Mouse (Mus musculus) neural tube, embryonic 12.5 days (tissue): ENCODE measurements around the gene Ppp1r17. TPM values are rescaled to one million over a fixed set of nuclear protein-coding genes. Genes with fewer than 3 reads are reported as not detected.

Source experiments
- ATAC-seq: fragments of 200-750 bp; cut with Nextera tagmentation; 2 replicates; pipeline ENCODE4 v1.8.0; 2017; ENCODE audit warnings: low read depth, mild to moderate bottlenecking, moderate TSS enrichment, moderate library complexity; ENCODE audit not compliant: low FRiP score
- H3K27ac ChIP-seq: fragments of 300-500 bp; sonication (generic); 2 replicates; pipeline ENCODE4 v1.5.1; 2016
- H3K27me3 ChIP-seq: fragments of 300-500 bp; sonication (generic); replicated peaks from 2 replicates; pipeline ENCODE4 v1.6.1; 2016; ENCODE audit warnings: mild to moderate bottlenecking
- H3K36me3 ChIP-seq: fragments of 300-500 bp; sonication (generic); 2 replicates; pipeline ENCODE4 v1.6.1; 2016; ENCODE audit warnings: mild to moderate bottlenecking
- H3K4me1 ChIP-seq: fragments of 300-500 bp; sonication (generic); 2 replicates; pipeline ENCODE4 v1.6.1; 2016
- H3K4me2 ChIP-seq: fragments of 300-500 bp; sonication (generic); replicated peaks from 2 replicates; pipeline ENCODE4 v1.6.1; 2016; ENCODE audit warnings: mild to moderate bottlenecking
- H3K4me3 ChIP-seq: fragments of 300-500 bp; sonication (generic); 2 replicates; pipeline ENCODE4 v1.5.1; 2016
- H3K9ac ChIP-seq: fragments of 300-500 bp; sonication (generic); 2 replicates; pipeline ENCODE4 v1.6.1; 2016; ENCODE audit warnings: mild to moderate bottlenecking
- H3K9me3 ChIP-seq: fragments of 300-500 bp; sonication (generic); 2 replicates; pipeline ENCODE4 v1.6.1; 2016; ENCODE audit warnings: mild to moderate bottlenecking
- WGBS: fragments of 180-500 bp; shearing (Covaris S2); methylation state at CpG from one replicate; pipeline ENCODE4 v1.1.7; 2016; 5-methylcytosine and 5-hydroxymethylcytosine counted together
- polyA plus RNA-seq: library from polyadenylated mRNA; unstranded; fragments of >200 nt; fragmentation: Nextera tagmentation; extraction: Ambion mirVana; gene quantifications from 2 replicates; pipeline ENCODE4 v1.2.1, GENCODE M21; 2016

The Ppp1r17 gene
- 57.7 and 83.8 TPM in 2 replicates for polyA plus RNA-seq

GRCm38 (mm10) chr6:56017291-56017994 lies at the start of gene Ppp1r17:
Gene Ppp1r17, plus strand, starts transcription at chr6:56017497.
- no peaks in the 10 kb centered on the region for H3K9me3 ChIP-seq
- 0 out of 2 replicates have a peak within 1 kb of the TSS, but pooled peaks have one; percentile 2 for H3K9ac ChIP-seq
- peaks cover 11% of the 10 kb centered on the region for H3K4me1 ChIP-seq
- 32% methylated on average over 16 of the region's 16 CpGs for WGBS
- ATAC-seq, result peak; percentile 86
- H3K27ac ChIP-seq, result no peak within 1 kb of the TSS
- peak within 1 kb of the TSS; percentile 39 for H3K4me2 ChIP-seq
- peak within 1 kb of the TSS; percentile 11; the same call in 1 of the 2 replicates for H3K4me3 ChIP-seq
- no peaks in the 10 kb centered on the region for H3K27me3 ChIP-seq
- no peaks in the 10 kb centered on the region for H3K36me3 ChIP-seq

DNA sequence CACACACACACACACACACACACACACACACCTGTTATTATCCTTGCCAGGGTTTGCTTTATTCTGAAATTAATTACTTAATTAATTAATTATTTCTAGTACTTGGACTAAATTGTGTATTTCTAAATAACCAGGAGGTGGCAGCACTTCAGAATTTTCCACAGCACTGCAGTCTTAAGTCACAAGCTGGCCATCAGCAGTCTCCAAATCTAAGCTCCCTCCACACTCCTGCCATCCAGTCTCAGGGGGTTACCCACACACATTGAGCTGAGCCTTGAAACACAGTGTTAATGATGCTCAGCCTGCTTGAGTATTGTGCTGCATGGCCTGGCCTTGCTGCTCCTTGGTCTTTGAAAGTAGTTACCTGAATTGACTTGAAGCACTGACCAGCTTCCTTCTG lies 44.3 kb upstream of the Ppp1r17 start:
- ATAC-seq, result no peak
- no peak overlapping the region for H3K4me2 ChIP-seq
- no peak overlapping the region for H3K27ac ChIP-seq

GRCm38 (mm10) chr6:55979766-55980165 lies 37.5 kb upstream of the Ppp1r17 start:
- H3K4me3 ChIP-seq, result no peak overlapping the region
- H3K9me3 ChIP-seq, result no peaks in the 10 kb centered on the region
- H3K27me3 ChIP-seq, result no peaks in the 10 kb centered on the region
- H3K4me1 ChIP-seq, result no peaks in the 10 kb centered on the region
- H3K4me2 ChIP-seq, result no peak overlapping the region
- ATAC-seq, result no peak
- H3K27ac ChIP-seq, result no peak overlapping the region
- no peaks in the 10 kb centered on the region for H3K36me3 ChIP-seq
- 84% methylated on average over 2 of the region's 2 CpGs for WGBS
- no peak overlapping the region for H3K9ac ChIP-seq

More for the DNA sequence above, 44.3 kb upstream of the Ppp1r17 start:
- Histone ChIP-seq H3K4me1 (no peaks in the 10 kb centered on the region), H3K9ac (no peak overlapping the region), H3K4me3 (no peak overlapping the region), H3K27me3 (no peaks in the 10 kb centered on the region), H3K9me3 (no peaks in the 10 kb centered on the region), H3K36me3 (no peaks in the 10 kb centered on the region)

GRCm38 (mm10) chr6:56008711-56009110 lies 8.6 kb upstream of the Ppp1r17 start:
- Histone ChIP-seq H3K27ac (no peak overlapping the region), H3K4me1 (no peaks in the 10 kb centered on the region), H3K4me3 (no peak overlapping the region), H3K9ac (no peak overlapping the region), H3K9me3 (no peaks in the 10 kb centered on the region), H3K36me3 (no peaks in the 10 kb centered on the region), H3K27me3 (no peaks in the 10 kb centered on the region), H3K4me2 (no peak overlapping the region)
- no peak for ATAC-seq
- 77% methylated on average over 4 of the region's 4 CpGs for WGBS

GRCm38 (mm10) chr6:56012384-56012783 lies 4.9 kb upstream of the Ppp1r17 start:
- Histone ChIP-seq H3K4me3 (no peak overlapping the region), H3K4me2 (no peak overlapping the region), H3K27me3 (no peaks in the 10 kb centered on the region), H3K27ac (no peak overlapping the region), H3K36me3 (no peaks in the 10 kb centered on the region), H3K9ac (no peak overlapping the region), H3K4me1 (peaks cover 7% of the 10 kb centered on the region), H3K9me3 (no peaks in the 10 kb centered on the region)
- WGBS, result 63% methylated on average over 5 of the region's 5 CpGs
- no peak for ATAC-seq

DNA sequence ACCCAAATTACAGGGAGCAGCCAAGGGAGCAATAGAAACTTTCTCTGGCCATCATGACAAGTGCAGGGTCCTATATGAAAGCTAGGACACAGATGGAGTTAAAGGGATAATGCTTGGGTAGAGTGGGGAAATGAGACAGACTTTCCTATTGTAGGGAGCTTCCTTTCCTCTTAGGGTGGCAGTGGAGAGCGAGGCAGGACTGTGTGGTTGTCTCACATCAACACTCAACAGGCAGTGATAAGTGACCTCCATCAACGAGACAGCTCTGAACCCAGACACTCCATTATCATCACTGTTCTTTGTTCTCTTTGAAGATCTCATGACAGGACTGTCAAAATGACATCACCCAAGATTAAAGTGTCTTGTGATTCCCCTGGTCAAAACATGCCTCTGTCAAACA lies 2.3 kb downstream of the Ppp1r17 start:
- Histone ChIP-seq H3K4me3 (no peak overlapping the region), H3K27me3 (no peaks in the 10 kb centered on the region), H3K4me1 (peaks cover 11% of the 10 kb centered on the region), H3K36me3 (no peaks in the 10 kb centered on the region), H3K9ac (no peak overlapping the region), H3K4me2 (no peak overlapping the region), H3K9me3 (no peaks in the 10 kb centered on the region), H3K27ac (no peak overlapping the region)
- 74% methylated on average over 2 of the region's 2 CpGs for WGBS
- no peak for ATAC-seq

DNA sequence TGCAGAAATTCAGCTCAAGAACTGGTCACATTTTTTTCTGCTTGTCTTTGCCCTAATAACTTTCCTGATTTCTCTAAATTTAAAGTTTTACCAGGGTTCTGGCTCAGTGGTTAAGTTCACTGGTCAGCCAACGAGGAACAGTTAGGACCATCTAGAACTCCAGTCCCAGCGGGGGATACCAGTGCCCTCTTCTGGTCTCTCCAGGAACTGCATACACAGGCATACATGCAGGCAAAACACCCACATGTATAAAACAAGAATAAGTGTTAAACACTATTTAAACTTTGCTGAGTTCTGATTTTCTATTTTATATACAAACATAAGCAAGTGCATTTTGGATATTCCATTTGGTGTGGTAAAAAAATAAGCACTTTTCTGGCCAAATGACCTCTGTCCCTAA lies 8.2 kb downstream of the Ppp1r17 start:
- no peak overlapping the region for H3K27ac ChIP-seq
- no peak overlapping the region for H3K4me2 ChIP-seq
- no peak overlapping the region for H3K9ac ChIP-seq
- H3K4me3 ChIP-seq, result no peak overlapping the region
- H3K9me3 ChIP-seq, result no peaks in the 10 kb centered on the region
- no peak for ATAC-seq
- H3K27me3 ChIP-seq, result no peaks in the 10 kb centered on the region
- 64% methylated on average over 2 of the region's 2 CpGs for WGBS
- no peaks in the 10 kb centered on the region; the same call in 1 of the 2 replicates for H3K4me1 ChIP-seq
- no peaks in the 10 kb centered on the region for H3K36me3 ChIP-seq

DNA sequence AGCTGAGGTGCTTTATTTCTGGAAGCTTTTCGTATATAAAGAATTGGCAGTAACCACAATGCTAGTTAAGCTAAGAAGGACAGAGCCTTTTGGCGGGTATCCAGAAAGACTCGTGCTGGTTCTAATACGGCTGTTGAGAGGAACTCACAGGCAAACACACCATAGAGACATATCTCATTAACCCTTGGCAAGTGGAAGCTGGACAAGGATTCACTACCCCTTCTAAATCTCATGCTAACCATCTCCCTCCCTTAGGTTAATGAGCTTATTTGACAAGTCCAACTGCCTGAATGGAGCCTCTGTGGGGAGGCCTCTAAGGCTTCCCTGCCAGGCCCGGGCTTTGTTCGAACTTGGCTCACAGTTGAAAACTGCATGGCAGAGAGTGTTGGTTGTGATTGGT lies 10.0 kb downstream of the Ppp1r17 start:
- Histone ChIP-seq H3K9ac (no peak overlapping the region), H3K36me3 (no peaks in the 10 kb centered on the region), H3K27me3 (no peaks in the 10 kb centered on the region), H3K9me3 (no peaks in the 10 kb centered on the region), H3K4me1 (no peaks in the 10 kb centered on the region; the same call in 1 of the 2 replicates), H3K4me3 (no peak overlapping the region), H3K27ac (no peak overlapping the region), H3K4me2 (no peak overlapping the region)
- ATAC-seq, result no peak
- 87% methylated on average over 6 of the region's 6 CpGs for WGBS

GRCm38 (mm10) chr6:56027966-56028365 lies 10.7 kb downstream of the Ppp1r17 start:
- Histone ChIP-seq H3K36me3 (no peaks in the 10 kb centered on the region), H3K27ac (no peak overlapping the region), H3K4me2 (no peak overlapping the region), H3K4me3 (no peak overlapping the region), H3K4me1 (no peaks in the 10 kb centered on the region), H3K9ac (no peak overlapping the region), H3K27me3 (no peaks in the 10 kb centered on the region), H3K9me3 (no peaks in the 10 kb centered on the region)
- WGBS, result 92% methylated on average over 5 of the region's 5 CpGs
- no peak for ATAC-seq

DNA sequence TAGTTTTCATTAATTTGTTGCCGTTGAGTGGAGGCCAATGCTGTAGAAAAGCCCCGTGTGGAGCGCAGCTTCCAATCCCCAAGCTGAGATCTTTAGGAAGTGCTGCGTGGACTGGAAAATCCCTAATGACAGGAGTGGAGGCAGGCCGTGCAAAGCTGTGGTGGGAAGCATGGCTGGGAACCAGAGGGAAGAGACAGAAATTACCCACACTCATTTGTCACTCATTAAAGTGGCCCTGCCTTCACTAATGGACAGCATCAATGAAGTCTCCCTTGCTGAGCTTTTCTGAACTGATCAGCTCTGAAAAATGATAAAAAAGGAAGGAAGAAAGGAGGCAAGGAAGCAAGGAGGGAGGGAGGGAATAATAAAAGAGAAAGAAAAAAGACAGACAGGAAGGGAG lies 12.7 kb downstream of the Ppp1r17 start:
- ATAC-seq, result no peak
- Histone ChIP-seq H3K9ac (no peak overlapping the region), H3K27ac (no peak overlapping the region), H3K4me3 (no peak overlapping the region), H3K4me1 (no peaks in the 10 kb centered on the region), H3K4me2 (no peak overlapping the region), H3K27me3 (no peaks in the 10 kb centered on the region), H3K9me3 (no peaks in the 10 kb centered on the region), H3K36me3 (no peaks in the 10 kb centered on the region)
- WGBS, result 59% methylated on average over 5 of the region's 5 CpGs

GRCm38 (mm10) chr6:56032231-56032630 lies 14.9 kb downstream of the Ppp1r17 start:
- no peak for ATAC-seq
- 79% methylated on average over 2 of the region's 2 CpGs for WGBS

GRCm38 (mm10) chr6:56035054-56035453 lies 17.8 kb downstream of the Ppp1r17 start:
- Histone ChIP-seq H3K27ac (no peak overlapping the region), H3K9me3 (no peaks in the 10 kb centered on the region), H3K4me1 (no peaks in the 10 kb centered on the region), H3K9ac (no peak overlapping the region), H3K4me3 (no peak overlapping the region), H3K36me3 (no peaks in the 10 kb centered on the region), H3K27me3 (no peaks in the 10 kb centered on the region), H3K4me2 (no peak overlapping the region)
- WGBS, result 81% methylated on average over 10 of the region's 10 CpGs
- no peak for ATAC-seq

More at GRCm38 (mm10) chr6:56032231-56032630, 14.9 kb downstream of the Ppp1r17 start:
- H3K4me2 ChIP-seq, result no peak overlapping the region
- no peaks in the 10 kb centered on the region for H3K27me3 ChIP-seq
- no peaks in the 10 kb centered on the region for H3K36me3 ChIP-seq
- no peaks in the 10 kb centered on the region for H3K4me1 ChIP-seq
- no peak overlapping the region for H3K9ac ChIP-seq
- no peak overlapping the region for H3K4me3 ChIP-seq
- no peak overlapping the region for H3K27ac ChIP-seq
- H3K9me3 ChIP-seq, result no peaks in the 10 kb centered on the region

GRCm38 (mm10) chr6:56039476-56040055 lies 22.3 kb downstream of the Ppp1r17 start:
- 55% methylated on average over 4 of the region's 4 CpGs for WGBS
- H3K9me3 ChIP-seq, result no peaks in the 10 kb centered on the region
- H3K4me3 ChIP-seq, result no peak overlapping the region
- no peak overlapping the region for H3K27ac ChIP-seq
- no peaks in the 10 kb centered on the region for H3K27me3 ChIP-seq
- no peak overlapping the region for H3K9ac ChIP-seq
- no peak for ATAC-seq
- no peaks in the 10 kb centered on the region for H3K4me1 ChIP-seq
- no peaks in the 10 kb centered on the region for H3K36me3 ChIP-seq
- H3K4me2 ChIP-seq, result no peak overlapping the region
